Mouse (Mus musculus) C2C12 (cell line): ENCODE measurements around the gene Recql5.

Source experiments
- CEBPB ChIP-seq: IDR thresholded peaks from one replicate; pipeline ENCODE4 v1.6.1; 2011; ENCODE audit warnings: low read depth, mild to moderate bottlenecking, control low read depth, moderate library complexity
- CTCF ChIP-seq: IDR thresholded peaks from one replicate; pipeline ENCODE4 v1.5.1; 2011; ENCODE audit not compliant: control insufficient read depth, insufficient read depth, insufficient read length
- MAX ChIP-seq: IDR thresholded peaks from one replicate; pipeline ENCODE4 v1.6.1; 2011; ENCODE audit warnings: mild to moderate bottlenecking, control low read depth
- MYOG ChIP-seq: IDR thresholded peaks from one replicate; pipeline ENCODE4 v1.6.1; 2011; ENCODE audit not compliant: control insufficient read depth, insufficient read length; ENCODE audit errors: extremely low read depth

DNA sequence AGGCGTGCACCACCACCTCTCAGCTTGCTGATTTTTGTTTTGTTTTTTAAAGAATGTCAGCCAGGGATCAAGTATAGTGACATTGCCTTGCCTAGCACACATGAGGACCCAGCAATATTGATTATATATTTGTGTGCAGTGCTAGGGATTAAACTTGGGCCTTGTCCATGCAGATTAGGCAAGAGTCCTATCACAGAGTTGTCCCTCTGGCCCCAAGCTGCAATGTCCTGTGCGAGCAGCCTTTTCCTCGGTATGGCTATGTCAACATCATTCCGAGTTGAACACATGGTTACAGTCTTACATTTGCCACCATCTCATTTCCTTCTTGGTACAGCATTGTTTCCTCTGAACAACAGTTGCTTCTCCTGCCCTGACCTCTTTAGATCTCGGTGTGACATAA, 14.2 kb downstream of the Recql5 start:
- TF ChIP-seq CTCF = no peak
- no peak for TF ChIP-seq CEBPB
- TF ChIP-seq MAX = no peak
- no peak for TF ChIP-seq MYOG
